Mouse (Mus musculus) forebrain, embryonic 14.5 days (tissue): ENCODE results near the gene Hist2h2aa2. TPM values are rescaled to one million over a fixed set of nuclear protein-coding genes. Genes with fewer than 3 reads are reported as not detected.
A peak's percentile ranks its signal among the peaks of the same experiment; 100 is the strongest.
"Not testable (repeated sequence)": the region's sequence is repeated elsewhere in the genome, so short reads cannot be mapped to it uniquely, and the experiment has no call there.

Experiments used
- ATAC-seq: fragments of 200-750 bp; cut with Nextera tagmentation; 2 replicates; pipeline ENCODE4 v1.8.0; 2017; ENCODE audit warnings: mild to moderate bottlenecking, moderate library complexity
- DNase-seq: peaks from one replicate; pipeline ENCODE4 v3.0.0-alpha.2; 2015; ENCODE audit warnings: low spot score
- H3K27ac ChIP-seq: fragments of 300-500 bp; sonication (generic); 2 replicates; pipeline ENCODE4 v1.5.1; 2014; ENCODE audit warnings: low read depth, mild to moderate bottlenecking, control low read depth, low read length, moderate library complexity
- H3K27me3 ChIP-seq: fragments of 300-500 bp; sonication (generic); replicated peaks from 2 replicates; pipeline ENCODE4 v1.6.1; 2014; ENCODE audit warnings: low read length, control low read depth, mixed read lengths; ENCODE audit not compliant: control insufficient read depth, insufficient read depth
- H3K36me3 ChIP-seq: fragments of 300-500 bp; sonication (generic); 2 replicates; pipeline ENCODE4 v1.6.1; 2014; ENCODE audit warnings: low read length, control low read depth; ENCODE audit not compliant: control insufficient read depth, insufficient read depth
- H3K4me1 ChIP-seq: fragments of 300-500 bp; sonication (generic); 2 replicates; pipeline ENCODE4 v1.6.1; 2014; ENCODE audit warnings: antibody characterized with exemption, low read length, control low read depth; ENCODE audit not compliant: control insufficient read depth, insufficient read depth
- H3K4me2 ChIP-seq: fragments of 300-500 bp; sonication (generic); 2 replicates; pipeline ENCODE4 v1.6.1; 2014; ENCODE audit warnings: mild to moderate bottlenecking, control low read depth, low read length
- H3K4me3 ChIP-seq: fragments of 300-500 bp; sonication (generic); 2 replicates; pipeline ENCODE4 v1.5.1; 2014; ENCODE audit warnings: low read depth, low read length, control low read depth
- H3K9ac ChIP-seq: fragments of 300-500 bp; sonication (generic); 2 replicates; pipeline ENCODE4 v1.6.1; 2014; ENCODE audit warnings: mild to moderate bottlenecking, low read length, control low read depth, moderate library complexity
- H3K9me3 ChIP-seq: fragments of 300-500 bp; sonication (generic); replicated peaks from 2 replicates; pipeline ENCODE4 v1.6.1; 2016; ENCODE audit warnings: low read length, control low read depth, mixed read lengths; ENCODE audit not compliant: control insufficient read depth
- WGBS: fragments of 180-500 bp; shearing (Covaris S2); extraction: QIAGEN DNeasy Blood & Tissue Kit; methylation state at CpG from one replicate; pipeline ENCODE4 v1.1.7; 2014; 5-methylcytosine and 5-hydroxymethylcytosine counted together
- polyA plus RNA-seq: library from polyadenylated mRNA; unstranded; fragments of >200 nt; fragmentation: Nextera tagmentation; extraction: Ambion mirVana; gene quantifications from 2 replicates; pipeline ENCODE4 v1.2.1, GENCODE M21; 2014

The Hist2h2aa2 gene
- polyA plus RNA-seq, 1 experiment from 2014 or later: 74.2 TPM

DNA sequence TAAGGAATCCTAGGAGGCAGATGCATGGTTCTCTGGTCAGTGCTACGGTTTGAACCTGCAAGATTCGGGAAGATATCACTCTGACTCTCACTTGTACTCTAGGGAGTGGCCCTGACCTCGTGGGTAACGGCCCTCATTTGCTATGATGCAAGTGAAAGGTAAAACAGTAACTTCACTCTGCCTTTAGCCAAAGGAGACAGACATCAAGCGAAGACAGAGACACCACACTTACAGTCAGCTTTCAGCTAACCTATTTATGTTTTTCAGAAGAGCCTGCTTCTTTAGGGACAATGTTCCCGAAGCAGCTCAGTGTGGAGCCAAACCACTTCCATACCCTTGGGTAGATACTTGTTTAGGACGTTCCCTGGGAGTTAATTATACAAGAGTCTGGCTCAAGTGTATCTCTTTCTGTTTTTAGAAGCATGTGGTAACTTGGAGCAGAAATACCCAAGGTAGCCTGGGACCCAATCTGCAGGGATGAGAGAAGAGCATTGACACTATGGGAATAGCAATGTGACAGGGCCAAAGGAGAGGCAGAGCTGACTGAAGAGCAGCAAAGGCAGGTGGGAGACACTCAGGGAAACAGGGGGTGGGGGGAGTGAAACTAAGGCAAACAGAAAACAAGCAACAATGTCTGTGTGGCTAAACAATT lies 4.0 kb upstream of the Hist2h2aa2 start:
- Histone ChIP-seq H3K27ac (peak overlapping the region; percentile 27; the same call in 1 of the 2 replicates), H3K4me2 (peak overlapping the region; percentile 69), H3K4me3 (no peak overlapping the region), H3K9ac (peak overlapping the region; percentile 79; the same call in 1 of the 2 replicates), H3K4me1 (peaks cover 17% of the 10 kb centered on the region; the same call in 1 of the 2 replicates), H3K9me3 (no peaks in the 10 kb centered on the region), H3K27me3 (no peaks in the 10 kb centered on the region), H3K36me3 (no peaks in the 10 kb centered on the region)
- ATAC-seq: no peak
- DNase-seq: no peak
- WGBS: 80% methylated on average over 7 of the region's 7 CpGs

DNA sequence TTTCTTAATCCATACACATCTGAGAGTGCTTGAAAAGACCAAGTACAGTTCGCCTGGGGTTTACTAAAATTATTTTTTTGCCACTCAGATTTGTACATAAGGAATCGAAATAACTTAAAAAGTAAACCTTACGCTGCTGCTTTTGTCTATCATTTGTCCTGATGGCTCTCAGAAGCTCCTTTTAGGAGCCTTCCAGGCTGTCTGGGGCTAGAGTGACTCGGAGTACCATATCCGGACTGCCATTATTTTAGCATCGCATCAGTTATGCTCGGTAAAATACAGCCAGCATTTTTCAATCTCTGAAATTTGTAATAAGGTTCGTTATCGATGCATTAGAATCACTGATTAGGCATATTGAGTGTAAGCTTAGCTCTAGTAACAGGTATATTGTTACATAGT lies 722 bp upstream of the Hist2h2aa2 start:
- Histone ChIP-seq H3K4me1 (peaks cover 25% of the 10 kb centered on the region; the same call in 1 of the 2 replicates), H3K9ac (peak overlapping the region; percentile 56), H3K27me3 (no peaks in the 10 kb centered on the region), H3K9me3 (no peaks in the 10 kb centered on the region), H3K36me3 (no peaks in the 10 kb centered on the region), H3K4me3 (peak overlapping the region; percentile 19; the same call in 1 of the 2 replicates), H3K4me2 (peak overlapping the region; percentile 50), H3K27ac (peak overlapping the region; percentile 79)
- WGBS: 70% methylated on average over 9 of the region's 9 CpGs
- DNase-seq: no peak
- ATAC-seq: no peak

DNA sequence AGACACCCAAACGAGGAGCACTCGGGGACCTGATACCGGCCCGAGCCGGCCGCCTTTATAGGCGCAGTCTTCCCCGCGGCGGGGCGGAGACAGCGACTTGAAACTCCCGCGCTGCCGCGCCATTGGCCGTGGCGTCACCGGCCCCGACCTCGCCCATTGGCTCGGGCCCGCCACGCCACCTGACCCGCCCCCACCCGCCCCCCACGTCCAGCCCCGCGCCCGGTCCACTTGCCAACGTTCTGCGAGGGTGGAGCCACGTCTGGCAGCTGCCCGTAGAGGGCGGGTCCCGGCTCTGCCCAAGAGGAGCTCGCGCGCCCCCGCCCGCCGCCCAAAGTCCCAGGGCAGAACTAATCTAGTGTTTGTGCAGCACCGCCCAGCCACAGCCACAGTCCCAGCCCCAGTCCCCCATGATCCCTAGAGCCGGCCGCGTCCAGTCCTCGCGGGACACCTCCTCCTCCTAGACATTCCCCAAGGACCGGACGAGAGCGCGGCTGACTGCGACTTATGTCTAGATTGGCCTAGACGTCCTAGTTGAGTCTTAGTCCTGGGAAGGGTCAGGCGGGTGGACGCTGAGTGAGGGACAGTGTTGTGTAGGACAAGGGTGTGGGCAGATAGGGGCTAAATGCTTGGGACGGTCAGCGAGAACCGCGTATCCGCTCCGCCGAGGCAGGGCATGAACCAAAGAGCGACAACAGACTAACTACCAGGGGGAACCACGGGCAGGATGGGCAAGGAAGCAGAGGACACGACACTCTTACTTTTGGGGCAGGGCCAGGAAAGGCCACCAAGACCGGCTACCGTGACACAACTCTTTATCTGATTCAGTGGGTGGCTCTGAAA lies 902 bp downstream of the Hist2h2aa2 start, which contains the start of gene Hist2h3c2:
Gene Hist2h3c2, minus strand, starts transcription at position 174 of the 840 bp plus-strand sequence.
- H3K27me3 ChIP-seq, DNase-seq, H3K9me3 ChIP-seq, H3K36me3 ChIP-seq: not testable (repeated sequence)
- H3K4me1 ChIP-seq: peaks cover 20% of the 10 kb centered on the region; the same call in 1 of the 2 replicates
- peak; percentile 88 for ATAC-seq
- peak within 1 kb of the TSS; percentile 66 for H3K27ac ChIP-seq
- H3K4me2 ChIP-seq: peak within 1 kb of the TSS; percentile 57
- WGBS: 0% methylated on average over 17 of the region's 68 CpGs
- H3K4me3 ChIP-seq: peak within 1 kb of the TSS; percentile 37
- H3K9ac ChIP-seq: peak within 1 kb of the TSS; percentile 74

DNA sequence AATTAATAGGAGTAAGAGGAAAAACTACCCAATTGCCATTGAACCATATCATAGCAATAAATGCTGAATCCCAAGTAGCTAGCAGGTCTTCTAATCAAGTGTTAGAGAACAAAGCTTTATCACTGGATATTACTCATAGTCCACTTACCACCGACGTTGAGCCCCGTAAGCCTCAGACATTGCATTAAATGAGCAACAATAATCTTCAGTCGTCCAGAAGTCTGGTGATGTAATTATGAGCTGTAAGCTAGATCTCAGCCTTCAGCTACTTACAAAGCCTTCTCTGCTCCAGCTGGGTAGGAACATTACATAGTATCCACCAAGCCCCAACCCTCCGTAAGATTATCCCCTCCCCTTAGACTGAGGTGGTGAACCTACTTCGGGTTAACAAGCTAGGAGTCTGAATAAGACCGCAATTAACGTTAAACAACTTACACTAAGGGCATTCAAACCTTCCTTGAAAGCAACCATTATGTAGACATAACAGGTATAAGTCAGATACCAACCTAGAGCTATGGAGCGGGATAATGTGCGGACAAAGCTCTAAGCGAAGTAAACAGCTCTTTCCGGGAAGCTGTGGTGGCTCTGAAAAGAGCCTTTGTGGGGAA lies 2.1 kb downstream of the Hist2h2aa2 start:
- peaks cover 16% of the 10 kb centered on the region; the same call in 1 of the 2 replicates for H3K4me1 ChIP-seq
- H3K27ac ChIP-seq: peak overlapping the region; percentile 66
- no peaks in the 10 kb centered on the region for H3K27me3 ChIP-seq
- no peaks in the 10 kb centered on the region for H3K9me3 ChIP-seq
- DNase-seq (no peak), ATAC-seq (no peak)
- WGBS: under 1% methylated on average over 12 of the region's 12 CpGs
- peak overlapping the region; percentile 74 for H3K9ac ChIP-seq
- peak overlapping the region; percentile 57 for H3K4me2 ChIP-seq
- no peaks in the 10 kb centered on the region for H3K36me3 ChIP-seq
- H3K4me3 ChIP-seq: peak overlapping the region; percentile 37

DNA sequence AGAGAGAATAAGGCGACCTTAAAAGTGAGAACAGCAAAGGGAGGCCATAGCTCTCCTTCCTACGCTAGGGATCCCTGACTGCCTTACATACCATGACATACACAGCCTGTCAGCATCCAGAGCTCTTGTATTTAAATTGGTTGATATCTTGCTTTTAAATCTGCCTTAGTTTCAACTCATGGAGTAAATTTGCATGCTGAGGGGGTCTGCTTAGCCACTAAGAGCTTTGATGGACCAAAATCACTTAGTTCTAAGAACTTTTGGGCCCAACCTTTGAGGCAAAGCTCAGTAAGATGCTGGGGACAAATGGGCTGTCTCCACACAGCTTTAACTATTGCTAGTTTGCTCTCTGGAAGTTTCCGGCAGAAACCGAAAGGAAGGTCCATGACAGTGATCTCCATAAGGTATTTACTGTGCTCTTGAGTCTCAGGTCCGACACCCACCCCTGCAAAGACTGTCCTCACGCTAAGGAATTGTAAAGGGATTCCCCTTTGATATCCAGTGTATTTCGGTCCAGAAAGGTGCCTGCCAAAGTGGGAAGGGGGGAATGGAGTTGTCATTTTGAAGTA lies 2.7 kb downstream of the Hist2h2aa2 start:
- peak overlapping the region; percentile 74 for H3K9ac ChIP-seq
- WGBS: 17% methylated on average over 7 of the region's 7 CpGs
- no peaks in the 10 kb centered on the region for H3K27me3 ChIP-seq
- H3K4me3 ChIP-seq: peak overlapping the region; percentile 37
- H3K4me1 ChIP-seq: peaks cover 16% of the 10 kb centered on the region; the same call in 1 of the 2 replicates
- H3K27ac ChIP-seq: no peak overlapping the region
- DNase-seq (no peak), ATAC-seq (no peak)
- H3K36me3 ChIP-seq: no peaks in the 10 kb centered on the region
- H3K9me3 ChIP-seq: no peaks in the 10 kb centered on the region
- H3K4me2 ChIP-seq: peak overlapping the region; percentile 57

DNA sequence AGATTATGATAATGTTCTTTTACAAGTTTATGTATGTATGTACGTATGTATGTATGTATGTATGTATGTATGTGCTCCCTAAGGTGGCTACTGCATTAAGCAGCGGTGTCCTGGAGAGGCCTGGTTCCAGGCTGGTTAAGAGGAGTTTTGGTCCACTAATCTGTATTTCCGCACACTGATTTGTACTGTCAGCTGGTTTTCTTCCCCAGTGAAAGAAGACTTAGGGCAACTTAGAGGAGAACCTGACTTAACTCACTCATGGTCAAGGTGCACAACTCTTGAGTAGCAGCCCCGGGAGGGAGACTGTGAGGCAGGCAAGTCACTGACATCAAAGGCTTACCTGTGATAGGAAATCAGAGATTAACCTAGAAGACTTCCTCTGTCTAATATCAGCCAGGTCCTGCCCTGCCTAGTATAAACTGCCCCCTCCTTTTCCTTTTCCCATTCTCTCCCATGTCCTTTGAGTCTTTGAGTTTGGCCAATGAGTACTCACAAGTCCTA lies 3.2 kb downstream of the Hist2h2aa2 start:
- WGBS: 84% methylated on average over 4 of the region's 4 CpGs
- DNase-seq (no peak), ATAC-seq (no peak)
- Histone ChIP-seq H3K36me3 (no peaks in the 10 kb centered on the region), H3K4me1 (peaks cover 16% of the 10 kb centered on the region; the same call in 1 of the 2 replicates), H3K27me3 (no peaks in the 10 kb centered on the region), H3K9me3 (no peaks in the 10 kb centered on the region), H3K4me3 (peak overlapping the region; percentile 37), H3K9ac (peak overlapping the region; percentile 74), H3K27ac (no peak overlapping the region), H3K4me2 (peak overlapping the region; percentile 57)

DNA sequence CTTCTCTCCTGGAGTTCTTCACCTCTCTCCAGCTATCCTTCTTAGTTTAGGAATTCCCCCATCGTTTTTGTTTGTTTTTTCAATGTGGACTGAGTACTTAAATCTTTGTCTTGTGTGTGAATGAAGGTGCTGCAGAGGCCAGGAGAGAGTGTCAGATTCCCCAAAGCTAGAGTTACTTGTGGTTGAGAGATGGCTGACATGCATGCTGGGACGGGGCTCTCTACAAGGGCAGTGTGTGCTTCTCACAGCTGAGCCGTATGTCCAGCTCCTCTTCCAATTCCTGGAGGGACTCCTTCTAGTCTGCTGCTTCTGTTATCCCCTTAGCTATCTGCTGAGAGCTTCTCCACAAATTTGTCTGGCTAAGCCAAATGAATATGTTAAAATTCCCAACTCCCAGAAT lies 4.2 kb downstream of the Hist2h2aa2 start:
- peaks cover 15% of the 10 kb centered on the region; the same call in 1 of the 2 replicates for H3K4me1 ChIP-seq
- no peak for DNase-seq
- WGBS: 74% methylated on average over 3 of the region's 3 CpGs
- no peaks in the 10 kb centered on the region for H3K9me3 ChIP-seq
- H3K36me3 ChIP-seq: no peaks in the 10 kb centered on the region
- H3K27ac ChIP-seq: no peak overlapping the region
- no peak overlapping the region for H3K4me3 ChIP-seq
- H3K4me2 ChIP-seq: no peak overlapping the region
- no peaks in the 10 kb centered on the region for H3K27me3 ChIP-seq
- no peak overlapping the region for H3K9ac ChIP-seq
- no peak for ATAC-seq

DNA sequence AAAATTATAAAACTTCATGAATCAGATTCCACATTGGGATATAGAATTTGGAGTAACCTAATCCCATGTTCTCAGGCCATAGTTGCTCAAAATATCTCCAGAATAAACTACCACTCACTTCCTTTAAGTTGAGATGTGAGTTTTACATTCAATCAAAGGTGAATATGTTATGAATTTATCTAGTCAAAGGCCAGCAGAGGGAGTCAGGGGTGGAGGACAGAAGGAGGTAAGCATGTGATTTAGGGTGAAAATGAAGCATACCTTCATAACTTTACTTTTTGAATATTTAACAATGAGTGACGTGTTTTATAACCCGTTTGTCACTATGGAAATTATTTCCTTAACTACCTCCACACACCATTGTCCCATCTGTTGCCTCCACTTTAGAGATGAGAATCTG lies 5.2 kb downstream of the Hist2h2aa2 start:
- DNase-seq (no peak), ATAC-seq (no peak)
- no peaks in the 10 kb centered on the region for H3K27me3 ChIP-seq
- peaks cover 13% of the 10 kb centered on the region; the same call in 1 of the 2 replicates for H3K4me1 ChIP-seq
- H3K36me3 ChIP-seq: no peaks in the 10 kb centered on the region
- no peak overlapping the region for H3K4me2 ChIP-seq
- no peaks in the 10 kb centered on the region for H3K9me3 ChIP-seq
- H3K4me3 ChIP-seq: no peak overlapping the region
- H3K27ac ChIP-seq: no peak overlapping the region
- WGBS: 91% methylated on average over 2 of the region's 2 CpGs
- H3K9ac ChIP-seq: no peak overlapping the region
